Mouse (Mus musculus): Measurements from ENCODE around the gene Atrn.

Atrn gene

GRCm38 (mm10) chr2:131040854-131041825 lies 134.8 kb downstream of the Atrn start:
- peak; percentile 37 to 66 for DNase-seq

GRCm38 (mm10) chr2:131042988-131043387 lies 136.7 kb downstream of the Atrn start, which contains the start of gene Gfra4:
TSS of gene Gfra4 (minus strand) at chr2:131043088.
- DNase-seq = no peak

GRCm38 (mm10) chr2:131044354-131044852 lies 138.1 kb downstream of the Atrn start:
- no peak for DNase-seq

GRCm38 (mm10) chr2:131044989-131045720 lies 138.9 kb downstream of the Atrn start:
- DNase-seq = no peak

GRCm38 (mm10) chr2:131046025-131046424 lies 139.7 kb downstream of the Atrn start:
- DNase-seq = no peak

GRCm38 (mm10) chr2:131052043-131052442 lies 145.7 kb downstream of the Atrn start:
- no peak for DNase-seq

- no peak for DNase-seq
Measured at GRCm38 (mm10) chr2:131052862-131053418, 146.6 kb downstream of the Atrn start.

GRCm38 (mm10) chr2:131053851-131054645 lies 147.8 kb downstream of the Atrn start:
- DNase-seq = no peak

GRCm38 (mm10) chr2:131054646-131055264 lies 148.5 kb downstream of the Atrn start:
- no peak for DNase-seq

GRCm38 (mm10) chr2:131055631-131056030 lies 149.3 kb downstream of the Atrn start:
- peak; percentile 10 to 15 for DNase-seq

GRCm38 (mm10) chr2:131056191-131056590 lies 149.9 kb downstream of the Atrn start:
- DNase-seq = no peak

GRCm38 (mm10) chr2:131058672-131059071 lies 152.4 kb downstream of the Atrn start:
- DNase-seq = no peak

- DNase-seq = no peak
Measured at GRCm38 (mm10) chr2:131059377-131059776, 153.1 kb downstream of the Atrn start.

- DNase-seq = no peak
Measured at GRCm38 (mm10) chr2:131059781-131060540, 153.7 kb downstream of the Atrn start.

GRCm38 (mm10) chr2:131060784-131061183 lies 154.5 kb downstream of the Atrn start:
- no peak for DNase-seq

GRCm38 (mm10) chr2:131061607-131062006 lies 155.3 kb downstream of the Atrn start:
- DNase-seq = no peak

- no peak for DNase-seq
Measured at GRCm38 (mm10) chr2:131063404-131063864, 157.1 kb downstream of the Atrn start, which contains the start of gene Adam33. TSS of gene Adam33 (minus strand) at chr2:131063814.

GRCm38 (mm10) chr2:131066342-131066741 lies 160.0 kb downstream of the Atrn start:
- no peak for DNase-seq

GRCm38 (mm10) chr2:131067481-131067880 lies 161.2 kb downstream of the Atrn start:
- DNase-seq = no peak

- DNase-seq = no peak
Measured at GRCm38 (mm10) chr2:131072536-131072935, 166.2 kb downstream of the Atrn start.

Data from cerebellum, adult 18-20 months (tissue).